Mouse (Mus musculus) hindbrain, embryonic 14.5 days (tissue): Measurements from ENCODE around the gene Hs6st3. TPM values are rescaled to one million over a fixed set of nuclear protein-coding genes. Genes with fewer than 3 reads are reported as not detected.
A peak's percentile ranks its signal among the peaks of the same experiment; 100 is the strongest.

Experiments used
- ATAC-seq: fragments of 200-750 bp; cut with Nextera tagmentation; 2 replicates; pipeline ENCODE4 v1.8.0; 2017; ENCODE audit warnings: moderate number of reproducible peaks, mild to moderate bottlenecking, moderate TSS enrichment, moderate library complexity; ENCODE audit not compliant: low FRiP score
- DNase-seq: peaks from one replicate; pipeline ENCODE4 v3.0.0-alpha.2; 2015; ENCODE audit warnings: low spot score
- H3K27ac ChIP-seq: fragments of 300-500 bp; sonication (generic); 2 replicates; pipeline ENCODE4 v1.5.1; 2014; ENCODE audit warnings: mild to moderate bottlenecking, moderate library complexity
- H3K27me3 ChIP-seq: fragments of 300-500 bp; sonication (generic); 2 replicates; pipeline ENCODE4 v1.6.1; 2014; ENCODE audit warnings: mild to moderate bottlenecking, low read length, mixed read lengths; ENCODE audit not compliant: control insufficient read depth, insufficient read depth
- H3K36me3 ChIP-seq: fragments of 300-500 bp; sonication (generic); replicated peaks from 2 replicates; pipeline ENCODE4 v1.6.1; 2014; ENCODE audit not compliant: control insufficient read depth, insufficient read depth
- H3K4me1 ChIP-seq: fragments of 300-500 bp; sonication (generic); replicated peaks from 2 replicates; pipeline ENCODE4 v1.6.1; 2014; ENCODE audit warnings: antibody characterized with exemption, low read length, mixed read lengths; ENCODE audit not compliant: control insufficient read depth, insufficient read depth
- H3K4me2 ChIP-seq: fragments of 300-500 bp; sonication (generic); replicated peaks from 2 replicates; pipeline ENCODE4 v1.6.1; 2014; ENCODE audit warnings: mild to moderate bottlenecking, moderate library complexity
- H3K4me3 ChIP-seq: fragments of 300-500 bp; sonication (generic); replicated peaks from 2 replicates; pipeline ENCODE4 v1.5.1; 2014; ENCODE audit warnings: mild to moderate bottlenecking, low read length
- H3K9ac ChIP-seq: fragments of 300-500 bp; sonication (generic); 2 replicates; pipeline ENCODE4 v1.6.1; 2014
- H3K9me3 ChIP-seq: fragments of 300-500 bp; sonication (generic); 2 replicates; pipeline ENCODE4 v1.6.1; 2016; ENCODE audit warnings: low read length; ENCODE audit not compliant: control insufficient read depth
- WGBS: fragments of 180-500 bp; shearing (Covaris S2); extraction: QIAGEN DNeasy Blood & Tissue Kit; methylation state at CpG from one replicate; pipeline ENCODE4 v1.1.7; 2014; 5-methylcytosine and 5-hydroxymethylcytosine counted together
- polyA plus RNA-seq: library from polyadenylated mRNA; unstranded; fragments of >200 nt; fragmentation: Nextera tagmentation; extraction: Ambion mirVana; gene quantifications from 2 replicates; pipeline ENCODE4 v1.2.1, GENCODE M21; 2014

Gene Hs6st3
- polyA plus RNA-seq, 1 experiment from 2014 or later = 4.3 TPM

GRCm38 (mm10) chr14:119464308-119464707, 326.2 kb downstream of the Hs6st3 start:
- ATAC-seq = no peak
- Histone ChIP-seq H3K9me3 (no peaks in the 10 kb centered on the region), H3K4me2 (no peak overlapping the region), H3K9ac (no peak overlapping the region), H3K36me3 (no peaks in the 10 kb centered on the region), H3K27ac (0 out of 2 replicates have a peak overlapping the region, but pooled peaks have one; percentile 20), H3K4me1 (0 out of 2 replicates have a peak, but pooled peaks cover 7% of the 10 kb centered on the region), H3K4me3 (no peak overlapping the region), H3K27me3 (no peaks in the 10 kb centered on the region)
- DNase-seq = no peak
- 72% methylated on average over 5 of the region's 5 CpGs for WGBS

- no peaks in the 10 kb centered on the region for H3K9me3 ChIP-seq
- H3K9ac ChIP-seq = no peak overlapping the region
- no peak overlapping the region for H3K4me2 ChIP-seq
- no peaks in the 10 kb centered on the region for H3K36me3 ChIP-seq
- WGBS = 100% methylated on average over 1 of the region's 1 CpGs
- H3K27ac ChIP-seq = no peak overlapping the region
- H3K27me3 ChIP-seq = no peaks in the 10 kb centered on the region
- ATAC-seq (no peak), DNase-seq (no peak)
- H3K4me1 ChIP-seq = 0 out of 2 replicates have a peak, but pooled peaks cover 7% of the 10 kb centered on the region
- no peak overlapping the region for H3K4me3 ChIP-seq
Measured at GRCm38 (mm10) chr14:119464883-119465282, 326.7 kb downstream of the Hs6st3 start.

- no peak overlapping the region for H3K4me3 ChIP-seq
- no peaks in the 10 kb centered on the region for H3K36me3 ChIP-seq
- no peak overlapping the region for H3K4me2 ChIP-seq
- 0 out of 2 replicates have a peak, but pooled peaks cover 7% of the 10 kb centered on the region for H3K4me1 ChIP-seq
- ATAC-seq (no peak), DNase-seq (no peak)
- H3K27me3 ChIP-seq = no peaks in the 10 kb centered on the region
- whole genome bisulfite sequencing = 64% methylated on average over 5 of the region's 5 CpGs
- H3K9me3 ChIP-seq = no peaks in the 10 kb centered on the region
- H3K27ac ChIP-seq = no peak overlapping the region
- no peak overlapping the region for H3K9ac ChIP-seq
Measured at GRCm38 (mm10) chr14:119466899-119467588, 328.9 kb downstream of the Hs6st3 start.

- no peaks in the 10 kb centered on the region for H3K27me3 ChIP-seq
- H3K4me3 ChIP-seq = no peak overlapping the region
- no peak overlapping the region for H3K4me2 ChIP-seq
- 95% methylated on average over 9 of the region's 9 CpGs for WGBS
- no peak overlapping the region for H3K27ac ChIP-seq
- no peaks in the 10 kb centered on the region for H3K4me1 ChIP-seq
- no peak overlapping the region for H3K9ac ChIP-seq
- ATAC-seq (no peak), DNase-seq (no peak)
- H3K36me3 ChIP-seq = no peaks in the 10 kb centered on the region
- H3K9me3 ChIP-seq = no peaks in the 10 kb centered on the region
Measured at GRCm38 (mm10) chr14:119476582-119476981, 338.4 kb downstream of the Hs6st3 start.

- Histone ChIP-seq H3K27me3 (no peaks in the 10 kb centered on the region), H3K27ac (no peak overlapping the region), H3K4me2 (no peak overlapping the region), H3K36me3 (no peaks in the 10 kb centered on the region), H3K4me3 (no peak overlapping the region), H3K9me3 (no peaks in the 10 kb centered on the region), H3K9ac (no peak overlapping the region), H3K4me1 (no peaks in the 10 kb centered on the region)
- WGBS = 76% methylated on average over 4 of the region's 4 CpGs
- ATAC-seq = no peak
- no peak for DNase-seq
Measured at GRCm38 (mm10) chr14:119477836-119478235, 339.7 kb downstream of the Hs6st3 start.

- H3K36me3 ChIP-seq = no peaks in the 10 kb centered on the region
- no peak overlapping the region for H3K27ac ChIP-seq
- no peak overlapping the region for H3K9ac ChIP-seq
- no peaks in the 10 kb centered on the region for H3K9me3 ChIP-seq
- no peaks in the 10 kb centered on the region for H3K27me3 ChIP-seq
- ATAC-seq (no peak), DNase-seq (no peak)
- WGBS = 82% methylated on average over 5 of the region's 5 CpGs
- no peak overlapping the region for H3K4me2 ChIP-seq
- H3K4me1 ChIP-seq = no peaks in the 10 kb centered on the region
- H3K4me3 ChIP-seq = no peak overlapping the region
Measured at GRCm38 (mm10) chr14:119488978-119489703, 351.0 kb downstream of the Hs6st3 start.

GRCm38 (mm10) chr14:119520632-119521031, 382.5 kb downstream of the Hs6st3 start:
- no peak overlapping the region for H3K4me2 ChIP-seq
- no peak for DNase-seq
- ATAC-seq = no peak
- WGBS = 65% methylated on average over 5 of the region's 5 CpGs
- no peak overlapping the region for H3K27ac ChIP-seq
- no peak overlapping the region for H3K4me3 ChIP-seq
- no peak overlapping the region for H3K9ac ChIP-seq
- no peaks in the 10 kb centered on the region for H3K9me3 ChIP-seq
- peaks cover 6% of the 10 kb centered on the region; the same call in 1 of the 2 replicates for H3K27me3 ChIP-seq
- H3K4me1 ChIP-seq = no peaks in the 10 kb centered on the region
- no peaks in the 10 kb centered on the region for H3K36me3 ChIP-seq

- no peaks in the 10 kb centered on the region for H3K9me3 ChIP-seq
- no peak overlapping the region for H3K9ac ChIP-seq
- no peak for ATAC-seq
- H3K27ac ChIP-seq = no peak overlapping the region
- no peaks in the 10 kb centered on the region for H3K36me3 ChIP-seq
- 97% methylated on average over 1 of the region's 1 CpGs for WGBS
- 0 out of 2 replicates have a peak, but pooled peaks cover 3% of the 10 kb centered on the region for H3K27me3 ChIP-seq
- no peak for DNase-seq
- no peak overlapping the region for H3K4me2 ChIP-seq
- no peaks in the 10 kb centered on the region for H3K4me1 ChIP-seq
- H3K4me3 ChIP-seq = no peak overlapping the region
Measured at GRCm38 (mm10) chr14:119521056-119521455, 382.9 kb downstream of the Hs6st3 start.

GRCm38 (mm10) chr14:119532889-119533546, 394.9 kb downstream of the Hs6st3 start:
- Histone ChIP-seq H3K4me3 (no peak overlapping the region), H3K4me2 (0 out of 2 replicates have a peak overlapping the region, but pooled peaks have one; percentile 2), H3K4me1 (peaks cover 6% of the 10 kb centered on the region), H3K36me3 (no peaks in the 10 kb centered on the region), H3K9ac (no peak overlapping the region), H3K27me3 (no peaks in the 10 kb centered on the region), H3K27ac (no peak overlapping the region), H3K9me3 (no peaks in the 10 kb centered on the region)
- no peak for DNase-seq
- ATAC-seq = no peak
- WGBS = 62% methylated on average over 13 of the region's 13 CpGs
